30 mouse cellular contexts compared by ENCODE assay signal in the genomic region with DNA sequence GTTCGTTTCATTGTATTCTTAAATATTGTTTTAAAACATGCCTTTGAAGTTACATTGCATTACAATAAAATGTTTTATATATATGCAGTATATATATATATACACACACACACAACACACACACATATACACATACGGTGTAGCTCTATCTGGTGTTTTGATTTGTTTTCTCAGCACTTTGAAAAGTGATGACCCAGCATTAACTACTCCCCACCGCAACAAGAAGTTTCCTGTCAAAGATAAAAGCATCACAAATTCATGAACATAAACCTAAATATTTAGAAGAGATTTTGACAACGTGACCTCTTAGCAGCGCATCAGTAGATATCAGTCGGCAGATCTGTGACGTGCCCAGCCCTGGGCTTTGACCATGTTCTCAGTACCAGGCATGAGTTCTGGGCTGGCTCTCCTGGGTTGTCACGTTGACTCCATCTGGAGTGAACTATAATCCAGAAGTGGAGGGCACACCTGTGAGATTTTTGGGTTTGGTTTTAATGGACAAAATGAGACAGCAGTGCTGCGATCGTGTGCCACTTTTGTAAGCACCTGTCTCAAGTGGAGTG. TPM values are rescaled to one million over a fixed set of nuclear protein-coding genes. Genes with fewer than 3 reads are reported as not detected.
DNase-seq lines count a peak whose midpoint lies in the region; ATAC-seq and TF ChIP-seq lines count a peak whose summit lies in the region.
"Had no signal": no experiment of that assay in that cellular context is flagged by ENCODE, and none has a peak within 500 bp of the region (broad histone marks: within the 10 kb centered on the region; RNA-seq: fewer than 3 reads in every experiment).

No protein-coding gene starts in this region.

- ATAC-seq in hindbrain, embryonic 12.5 days (ENCODE audit: low FRiP score): no peak
- peak; percentile 42 for ATAC-seq in CD4-positive, CD25-positive, alpha-beta regulatory T cell, adult 4 months
- ATAC-seq: forebrain, embryonic 16.5 days; intestine, postnatal 0 days; Patski had no signal

- no peak overlapping the region for H3K9ac ChIP-seq in hindbrain, embryonic 12.5 days
- no peak overlapping the region for H3K9ac ChIP-seq in MEL (ENCODE audit: control insufficient read depth, low read depth, low read length, poor library complexity, severe bottlenecking)
- H3K9ac ChIP-seq: embryonic facial prominence, embryonic 15.5 days; heart, embryonic 15.5 days; hindbrain, embryonic 14.5 days had no signal

- no peak for TF ChIP-seq RAD21 in MEL (IDR thresholded peaks at IDR 0.05; ENCODE audit: low read depth, low read length)

- no peak for TF ChIP-seq CTCF in MEL (IDR thresholded peaks at IDR 0.05 in 2 of 3, conservative IDR thresholded peaks at IDR 0.05 in 1 of 3; ENCODE audit: control insufficient read depth in 1 of 3, insufficient read depth in 1 of 3, low read depth in 2 of 3, low read length in 3 of 3, poor library complexity in 1 of 3, severe bottlenecking in 1 of 3)

- H3ac ChIP-seq in myocyte (ENCODE audit: control insufficient read depth, insufficient read length): no peak overlapping the region

- no peak for TF ChIP-seq EP300 in MEL (IDR thresholded peaks at IDR 0.05; ENCODE audit: low read depth in 1 of 2, low read length in 2 of 2)

- no peak overlapping the region for H3K4me3 ChIP-seq in hindbrain, embryonic 10.5 days
- H3K4me3 ChIP-seq in hindbrain, embryonic 12.5 days: no peak overlapping the region
- H3K4me3 ChIP-seq in MEL (ENCODE audit: control insufficient read depth in 1 of 2, insufficient read depth in 1 of 2, low read depth in 2 of 2, low read length in 2 of 2) (no peak overlapping the region), myocyte (no peak overlapping the region)
- H3K4me3 ChIP-seq: embryonic facial prominence, embryonic 15.5 days; erythroblast, embryonic 14.5 days; forebrain, embryonic 10.5 days; heart, adult 2 months; heart, embryonic 15.5 days had no signal

- H3K36me3 ChIP-seq in hindbrain, embryonic 10.5 days: no peaks in the 10 kb centered on the region
- no peaks in the 10 kb centered on the region for H3K36me3 ChIP-seq in hindbrain, embryonic 12.5 days
- H3K36me3 ChIP-seq in MEL (ENCODE audit: control insufficient read depth in 1 of 2, insufficient read depth in 2 of 2, low read length in 2 of 2) (peaks cover 0 to 15% of the 10 kb centered on the region in 2 experiments; a peak in 2 of 4 replicates), myocyte (ENCODE audit: control insufficient read depth, insufficient read depth) (no peaks in the 10 kb centered on the region)
- H3K36me3 ChIP-seq: embryonic facial prominence, embryonic 15.5 days; forebrain, embryonic 10.5 days; heart, embryonic 15.5 days had no signal

- H3K9me3 ChIP-seq in hindbrain, embryonic 10.5 days: no peaks in the 10 kb centered on the region
- H3K9me3 ChIP-seq in hindbrain, embryonic 12.5 days (replicated peaks): no peaks in the 10 kb centered on the region
- H3K9me3 ChIP-seq in MEL (replicated peaks; ENCODE audit: insufficient read depth, low read length): no peaks in the 10 kb centered on the region
- H3K9me3 ChIP-seq: embryonic facial prominence, embryonic 15.5 days; forebrain, embryonic 10.5 days; heart, embryonic 15.5 days had no signal

- H3K4me1 ChIP-seq in hindbrain, embryonic 10.5 days (replicated peaks): peaks cover 26% of the 10 kb centered on the region
- peaks cover 7% of the 10 kb centered on the region for H3K4me1 ChIP-seq in hindbrain, embryonic 12.5 days
- peaks cover 9 to 21% of the 10 kb centered on the region in 2 experiments for H3K4me1 ChIP-seq in MEL (ENCODE audit: control insufficient read depth in 1 of 2, insufficient read depth in 2 of 2, low read length in 2 of 2)

- DNase-seq in hindbrain, embryonic 10.5 days (ENCODE audit: low spot score): no peak
- DNase-seq in MEL (ENCODE audit: low read depth, low spot score): no peak
- no peak for DNase-seq in retina, postnatal 1 day
- no peak for DNase-seq in urinary bladder, postnatal 36 days (ENCODE audit: low spot score in 2 of 2)
- DNase-seq in heart, postnatal 14 days: no peak
- DNase-seq: adrenal gland, adult 8-10 months; adrenal gland, postnatal 36 days; cerebellum, adult 8-10 months; cerebellum, postnatal 14 days; embryo, embryonic 11 days; gastrocnemius, postnatal 14 days; heart, adult 2 months; heart, postnatal 4 days; kidney, adult 8-10 months had no signal

- peak overlapping the region; percentile 54; the same call in 1 of the 2 replicates for H3K27ac ChIP-seq in hindbrain, embryonic 10.5 days
- H3K27ac ChIP-seq in hindbrain, embryonic 12.5 days: no peak overlapping the region
- H3K27ac ChIP-seq in MEL (ENCODE audit: control insufficient read depth, low read depth, low read length): no peak overlapping the region
- H3K27ac ChIP-seq: embryonic facial prominence, embryonic 15.5 days; forebrain, embryonic 10.5 days; heart, adult 2 months; heart, embryonic 15.5 days; hindbrain, embryonic 14.5 days had no signal

- H3K79me2 ChIP-seq in MEL (ENCODE audit: control insufficient read depth, insufficient read depth, low read length, poor library complexity) (no peaks in the 10 kb centered on the region), myocyte (ENCODE audit: control insufficient read depth, insufficient read depth) (no peaks in the 10 kb centered on the region)

- H3K4me2 ChIP-seq in hindbrain, embryonic 12.5 days (replicated peaks): no peak overlapping the region
- H3K4me2 ChIP-seq in myocyte (ENCODE audit: low read depth): peak overlapping the region; percentile 37
- H3K4me2 ChIP-seq: embryonic facial prominence, embryonic 15.5 days; heart, embryonic 11.5 days; heart, embryonic 15.5 days; hindbrain, embryonic 14.5 days had no signal

- TF ChIP-seq POLR2A in MEL (IDR thresholded peaks at IDR 0.05; ENCODE audit: control insufficient read depth in 1 of 2, insufficient read depth in 1 of 2, low read depth in 1 of 2, low read length in 2 of 2, poor library complexity in 1 of 2): no peak
- TF ChIP-seq POLR2A in myocyte (IDR thresholded peaks at IDR 0.05; ENCODE audit: insufficient read length, low read depth): no peak

- intact Hi-C loops in heart, postnatal 14 days (cut with DNase I): no loop called here

- 82% methylated on average over 10 of the region's 10 CpGs for WGBS in hindbrain, embryonic 10.5 days
- WGBS in hindbrain, embryonic 12.5 days: 87% methylated on average over 10 of the region's 10 CpGs

- peaks cover 35% of the 10 kb centered on the region for H3K27me3 ChIP-seq in hindbrain, embryonic 10.5 days (ENCODE audit: insufficient read depth, poor library complexity, severe bottlenecking)
- peaks cover 29% of the 10 kb centered on the region for H3K27me3 ChIP-seq in hindbrain, embryonic 12.5 days
- H3K27me3 ChIP-seq in MEL (ENCODE audit: control insufficient read depth in 1 of 2, insufficient read depth in 2 of 2, low read length in 2 of 2): no peaks in the 10 kb centered on the region
- H3K27me3 ChIP-seq in myocyte (ENCODE audit: control insufficient read depth, insufficient read depth, insufficient read length): peaks cover 2% of the 10 kb centered on the region

TF ChIP-seq in MEL, 35 proteins besides CTCF, POLR2A, EP300 and RAD21:
- peak; percentile 64; the same call in 1 of the 2 replicates for TF ChIP-seq MAFK (IDR thresholded peaks at IDR 0.05; ENCODE audit: borderline replicate concordance, low read depth, low read length)
- no peak for TF ChIP-seq MXI1 (IDR thresholded peaks at IDR 0.05; ENCODE audit: low read depth, low read length)
- no peak for TF ChIP-seq USF2 (IDR thresholded peaks at IDR 0.05; ENCODE audit: borderline replicate concordance in 1 of 2, insufficient read depth in 1 of 2, low read depth in 1 of 2, low read length in 2 of 2)
- no peak for TF ChIP-seq NRF1 (IDR thresholded peaks at IDR 0.05; ENCODE audit: insufficient read depth, low read depth, low read length, poor library complexity, severe bottlenecking)

TF ChIP-seq in myocyte, 11 proteins besides CTCF, POLR2A, EP300 and RAD21 (continues in another document):
- no peak for TF ChIP-seq MAX (IDR thresholded peaks at IDR 0.05; ENCODE audit: low read depth)
- TF ChIP-seq MYOD1 (IDR thresholded peaks at IDR 0.05; ENCODE audit: control insufficient read depth in 1 of 3, insufficient read length in 2 of 3, low read depth in 2 of 3): no peak
- no peak for TF ChIP-seq USF1 (IDR thresholded peaks at IDR 0.05; ENCODE audit: low read depth)
- TF ChIP-seq CEBPB (IDR thresholded peaks at IDR 0.05; ENCODE audit: insufficient read depth, poor library complexity, severe bottlenecking): no peak
- TF ChIP-seq SRF (IDR thresholded peaks at IDR 0.05; ENCODE audit: control insufficient read depth, insufficient read length, low read depth): no peak
- TF ChIP-seq E2F4 (IDR thresholded peaks at IDR 0.05; ENCODE audit: insufficient read depth): no peak

RNA-seq across cellular contexts. Expression of gene Gpr25, which starts 6.1 kb away (rescaled TPM):
- not detected in 2 replicates for polyA plus RNA-seq in hindbrain, embryonic 10.5 days (2016; fragmentation: Nextera tagmentation; extraction: Ambion mirVana)
- polyA plus RNA-seq in hindbrain, embryonic 12.5 days (2016; fragmentation: Nextera tagmentation; extraction: Ambion mirVana): not detected in 2 replicates
- polyA plus RNA-seq in CD4-positive, CD25-positive, alpha-beta regulatory T cell, adult 4 months (2017; shearing (Covaris generic)): not detected
- total RNA-seq in MEL (2012; rRNA removed): not detected in 2 replicates
- polyA plus RNA-seq in MEL (2012; ENCODE audit: insufficient read depth in 1 of 2, insufficient read length in 2 of 2, low read depth in 1 of 2, low replicate concordance in 2 of 2, missing spikeins in 1 of 2) (not detected), myocyte (2012; fragmentation: generic; extraction: Trizol) (0.18 TPM)
- total RNA-seq in heart, postnatal 14 days (2021): not detected
- total RNA-seq: adrenal gland, postnatal 36 days; common myeloid progenitor, adult 5-6 weeks; gastrocnemius, adult 18-20 months; gastrocnemius, postnatal 14 days; heart, adult 2 months; heart, postnatal 4 days had no signal
- polyA plus RNA-seq: embryonic facial prominence, embryonic 11.5 days; embryonic facial prominence, embryonic 15.5 days; erythroblast, embryonic 14.5 days; forebrain, embryonic 10.5 days; forebrain, embryonic 16.5 days; gonadal fat pad, adult 2 months; heart, adult 2 months; heart, embryonic 11.5 days; intestine, postnatal 0 days; Patski had no signal

RNA-seq across cellular contexts. Expression of gene Inava, which starts 20.5 kb away (rescaled TPM):
- polyA plus RNA-seq in hindbrain, embryonic 10.5 days (2016; fragmentation: Nextera tagmentation; extraction: Ambion mirVana): 19.8 and 25.6 TPM in 2 replicates
- 13.2 and 13.8 TPM in 2 replicates for polyA plus RNA-seq in hindbrain, embryonic 12.5 days (2016; fragmentation: Nextera tagmentation; extraction: Ambion mirVana)
- polyA plus RNA-seq in CD4-positive, CD25-positive, alpha-beta regulatory T cell, adult 4 months (2017; shearing (Covaris generic)): under 1 TPM in 1 of 2 experiments, not detected in 1; 0.28 TPM
- 0.12 and 0.13 TPM in 2 replicates for total RNA-seq in MEL (2012; rRNA removed)
- polyA plus RNA-seq in MEL (2012; ENCODE audit: insufficient read depth in 1 of 2, insufficient read length in 2 of 2, low read depth in 1 of 2, low replicate concordance in 2 of 2, missing spikeins in 1 of 2) (under 1 TPM in 1 of 2 experiments, not detected in 1; 0.65 TPM), myocyte (2012; fragmentation: generic; extraction: Trizol) (11.1 TPM)
- under 1 TPM in 1 of 2 experiments, not detected in 1; 0.22 TPM for total RNA-seq in heart, postnatal 14 days (2021)
- total RNA-seq: adrenal gland, postnatal 36 days; common myeloid progenitor, adult 5-6 weeks; gastrocnemius, adult 18-20 months; gastrocnemius, postnatal 14 days; heart, adult 2 months; heart, postnatal 4 days had no signal
- polyA plus RNA-seq: erythroblast, embryonic 14.5 days had no signal

RNA-seq across cellular contexts. Expression of gene Mroh3, which starts 42.0 kb away (rescaled TPM):
- polyA plus RNA-seq in hindbrain, embryonic 10.5 days (2016; fragmentation: Nextera tagmentation; extraction: Ambion mirVana): 0.40 and 0.47 TPM in 2 replicates
- 0.34 TPM in 1 of 2 replicates, not detected in the other for polyA plus RNA-seq in hindbrain, embryonic 12.5 days (2016; fragmentation: Nextera tagmentation; extraction: Ambion mirVana)
- polyA plus RNA-seq in CD4-positive, CD25-positive, alpha-beta regulatory T cell, adult 4 months (2017; shearing (Covaris generic)): not detected
- total RNA-seq in MEL (2012; rRNA removed): not detected in 2 replicates
- polyA plus RNA-seq in MEL (2012; ENCODE audit: insufficient read depth in 1 of 2, insufficient read length in 2 of 2, low read depth in 1 of 2, low replicate concordance in 2 of 2, missing spikeins in 1 of 2): not detected
- 0.16 TPM for polyA plus RNA-seq in myocyte (2012; fragmentation: generic; extraction: Trizol)
- not detected for total RNA-seq in heart, postnatal 14 days (2021)
- total RNA-seq: adrenal gland, adult 8-10 months; adrenal gland, postnatal 36 days; common myeloid progenitor, adult 5-6 weeks; gastrocnemius, adult 18-20 months; gastrocnemius, postnatal 14 days; heart, adult 2 months; heart, postnatal 4 days had no signal
- polyA plus RNA-seq: embryonic facial prominence, embryonic 11.5 days; embryonic facial prominence, embryonic 15.5 days; erythroblast, embryonic 14.5 days; heart, adult 2 months; heart, embryonic 11.5 days; heart, embryonic 15.5 days; hindbrain, embryonic 14.5 days had no signal
